Mouse (Mus musculus) lung, postnatal 0 days (tissue): ENCODE results near the gene Ninj1. TPM values are rescaled to one million over a fixed set of nuclear protein-coding genes. Genes with fewer than 3 reads are reported as not detected.

Experiments used
- ATAC-seq: fragments of 200-750 bp; cut with Nextera tagmentation; 2 replicates; pipeline ENCODE4 v1.8.0; 2017; ENCODE audit warnings: moderate library complexity
- DNase-seq: peaks from one replicate; pipeline ENCODE4 v3.0.0-alpha.2; 2016; ENCODE audit warnings: low spot score
- H3K27ac ChIP-seq: fragments of 300-500 bp; sonication (generic); 2 replicates; pipeline ENCODE4 v1.5.1; 2014; ENCODE audit warnings: antibody characterized with exemption, mild to moderate bottlenecking, low read length, mixed read lengths
- H3K27me3 ChIP-seq: fragments of 300-500 bp; sonication (generic); replicated peaks from 2 replicates; pipeline ENCODE4 v1.6.1; 2014; ENCODE audit warnings: low read length, mixed read lengths; ENCODE audit not compliant: insufficient read depth
- H3K36me3 ChIP-seq: fragments of 300-500 bp; sonication (generic); 2 replicates; pipeline ENCODE4 v1.6.1; 2014; ENCODE audit warnings: low read length, mixed read lengths; ENCODE audit not compliant: insufficient read depth
- H3K4me1 ChIP-seq: fragments of 300-500 bp; sonication (generic); 2 replicates; pipeline ENCODE4 v1.6.1; 2014; ENCODE audit warnings: antibody characterized with exemption, low read depth, low read length, mixed read lengths; ENCODE audit not compliant: insufficient read depth
- H3K4me2 ChIP-seq: fragments of 300-500 bp; sonication (generic); replicated peaks from 2 replicates; pipeline ENCODE4 v1.6.1; 2014; ENCODE audit warnings: low read depth, mild to moderate bottlenecking, low read length, moderate library complexity, mixed read lengths
- H3K4me3 ChIP-seq: fragments of 300-500 bp; sonication (generic); 2 replicates; pipeline ENCODE4 v1.5.1; 2014; ENCODE audit warnings: low read depth, low read length
- H3K9ac ChIP-seq: fragments of 300-500 bp; sonication (generic); replicated peaks from 2 replicates; pipeline ENCODE4 v1.6.1; 2014; ENCODE audit warnings: low read depth, mild to moderate bottlenecking
- H3K9me3 ChIP-seq: fragments of 300-500 bp; sonication (generic); 2 replicates; pipeline ENCODE4 v1.6.1; 2016; ENCODE audit warnings: low read length, mixed read lengths
- CTCF ChIP-seq: IDR thresholded peaks from 2 replicates; pipeline ENCODE4 v1.5.1; 2016; ENCODE audit warnings: antibody characterized with exemption, mild to moderate bottlenecking
- EP300 ChIP-seq: IDR thresholded peaks from 2 replicates; pipeline ENCODE4 v1.6.1; 2016; ENCODE audit warnings: antibody characterized with exemption, mild to moderate bottlenecking, control low read depth
- WGBS: fragments of 180-500 bp; shearing (Covaris S2); extraction: QIAGEN DNeasy Blood & Tissue Kit; methylation state at CpG from one replicate; pipeline ENCODE4 v1.1.7; 2014; 5-methylcytosine and 5-hydroxymethylcytosine counted together
- polyA plus RNA-seq: library from polyadenylated mRNA; unstranded; fragments of >200 nt; fragmentation: Nextera tagmentation; extraction: Ambion mirVana; gene quantifications from 2 replicates; pipeline ENCODE4 v1.2.1, GENCODE M21; 2015

Ninj1 gene
- polyA plus RNA-seq, 1 experiment from 2014 or later: 72.0 TPM

- Histone ChIP-seq H3K9ac (no peak overlapping the region), H3K36me3 (no peaks in the 10 kb centered on the region), H3K4me3 (peak overlapping the region; percentile 54), H3K27ac (no peak overlapping the region), H3K27me3 (peaks cover 33% of the 10 kb centered on the region), H3K9me3 (no peaks in the 10 kb centered on the region), H3K4me1 (peaks cover 3% of the 10 kb centered on the region; the same call in 1 of the 2 replicates), H3K4me2 (peak overlapping the region; percentile 91)
- no peak for DNase-seq
- WGBS: 21% methylated on average over 13 of the region's 17 CpGs
- TF ChIP-seq CTCF: no peak
- no peak for TF ChIP-seq EP300
- no peak for ATAC-seq
These were observed 41.1 kb upstream of the Ninj1 start for GRCm38 (mm10) chr13:49146040-49146697.

GRCm38 (mm10) chr13:49146698-49147006 is 40.6 kb upstream of the Ninj1 start:
- no peak for TF ChIP-seq EP300
- TF ChIP-seq CTCF: no peak
- DNase-seq (no peak), ATAC-seq (no peak)
- Histone ChIP-seq H3K4me2 (peak overlapping the region; percentile 91), H3K9ac (no peak overlapping the region), H3K36me3 (no peaks in the 10 kb centered on the region), H3K27ac (no peak overlapping the region), H3K27me3 (peaks cover 33% of the 10 kb centered on the region), H3K4me3 (peak overlapping the region; percentile 54), H3K4me1 (peaks cover 3% of the 10 kb centered on the region; the same call in 1 of the 2 replicates), H3K9me3 (no peaks in the 10 kb centered on the region)
- WGBS: 3% methylated on average over 19 of the region's 44 CpGs

DNA sequence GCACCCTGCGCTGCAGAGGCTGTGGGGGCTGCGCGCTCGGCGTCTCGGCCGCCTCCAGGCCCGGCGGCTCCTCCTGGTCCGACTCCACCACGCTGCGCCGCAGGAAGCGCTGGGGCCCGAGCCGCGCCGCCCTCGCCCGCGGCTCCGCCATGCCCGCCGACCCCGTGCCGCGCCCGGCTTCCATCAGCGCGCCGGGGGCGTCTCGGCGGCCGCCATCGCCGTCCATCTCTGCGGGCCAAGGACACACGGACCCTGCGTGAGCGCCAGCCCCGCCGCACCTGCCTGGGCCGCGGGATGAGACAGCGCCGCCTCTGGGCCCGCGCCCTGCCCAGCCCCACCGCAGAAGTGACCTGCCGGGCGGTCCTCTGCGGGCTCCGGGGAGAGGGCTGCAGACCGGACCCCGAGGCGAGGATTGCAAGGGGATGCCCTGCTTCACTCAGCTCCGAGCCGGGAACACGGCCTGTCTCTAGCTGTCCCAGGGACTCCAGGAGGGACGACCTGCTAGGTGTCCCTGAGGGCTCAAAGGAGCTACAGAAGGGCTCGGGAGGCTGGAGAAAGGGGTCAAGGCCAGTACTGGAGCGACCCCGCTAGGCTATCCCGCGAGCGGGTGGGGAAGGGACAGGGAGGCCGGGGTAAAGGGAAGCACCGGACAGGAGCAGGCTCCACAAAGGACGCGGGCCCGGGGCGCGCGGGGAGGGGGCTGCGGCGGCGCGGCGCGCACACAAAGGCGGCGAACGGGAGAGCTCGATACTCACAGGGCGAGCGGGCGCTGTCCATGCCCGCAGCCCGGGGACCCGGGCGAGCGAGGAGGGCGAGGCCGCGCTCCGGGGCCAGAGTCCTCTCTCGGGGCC is 40.1 kb upstream of the Ninj1 start:
- DNase-seq: peak; percentile 21

GRCm38 (mm10) chr13:49147858-49148226 is 39.4 kb upstream of the Ninj1 start, which contains the start of gene Wnk2:
Gene Wnk2 (minus strand): TSS chr13:49148014.
- DNase-seq: peak; percentile 68
- H3K27me3 ChIP-seq: peaks cover 33% of the 10 kb centered on the region
- no peak within 1 kb of the TSS for H3K27ac ChIP-seq
- no peaks in the 10 kb centered on the region for H3K36me3 ChIP-seq
- H3K4me1 ChIP-seq: peaks cover 3% of the 10 kb centered on the region; the same call in 1 of the 2 replicates
- H3K9ac ChIP-seq: no peak within 1 kb of the TSS
- peak within 1 kb of the TSS; percentile 54 for H3K4me3 ChIP-seq
- H3K4me2 ChIP-seq: peak within 1 kb of the TSS; percentile 91
- no peaks in the 10 kb centered on the region for H3K9me3 ChIP-seq
- peak; percentile 85 for ATAC-seq
- WGBS: 2% methylated on average over 20 of the region's 43 CpGs
- no peak for TF ChIP-seq CTCF
- TF ChIP-seq EP300: no peak

More for the DNA sequence above, 40.1 kb upstream of the Ninj1 start:
- Histone ChIP-seq H3K9ac (no peak overlapping the region), H3K4me2 (peak overlapping the region; percentile 91), H3K36me3 (no peaks in the 10 kb centered on the region), H3K4me1 (peaks cover 3% of the 10 kb centered on the region; the same call in 1 of the 2 replicates), H3K9me3 (no peaks in the 10 kb centered on the region), H3K4me3 (peak overlapping the region; percentile 54), H3K27ac (no peak overlapping the region), H3K27me3 (peaks cover 33% of the 10 kb centered on the region)
- ATAC-seq: peak; percentile 67
- under 1% methylated on average over 58 of the region's 98 CpGs for WGBS
- TF ChIP-seq CTCF (no peak), EP300 (no peak)

GRCm38 (mm10) chr13:49148687-49149086 is 38.6 kb upstream of the Ninj1 start:
- WGBS: 82% methylated on average over 4 of the region's 4 CpGs
- Histone ChIP-seq H3K9me3 (no peaks in the 10 kb centered on the region), H3K4me2 (no peak overlapping the region), H3K27ac (no peak overlapping the region), H3K27me3 (peaks cover 33% of the 10 kb centered on the region), H3K4me3 (no peak overlapping the region), H3K9ac (no peak overlapping the region), H3K36me3 (no peaks in the 10 kb centered on the region), H3K4me1 (peaks cover 3% of the 10 kb centered on the region; the same call in 1 of the 2 replicates)
- DNase-seq: no peak
- ATAC-seq: no peak
- TF ChIP-seq CTCF: no peak
- no peak for TF ChIP-seq EP300

DNA sequence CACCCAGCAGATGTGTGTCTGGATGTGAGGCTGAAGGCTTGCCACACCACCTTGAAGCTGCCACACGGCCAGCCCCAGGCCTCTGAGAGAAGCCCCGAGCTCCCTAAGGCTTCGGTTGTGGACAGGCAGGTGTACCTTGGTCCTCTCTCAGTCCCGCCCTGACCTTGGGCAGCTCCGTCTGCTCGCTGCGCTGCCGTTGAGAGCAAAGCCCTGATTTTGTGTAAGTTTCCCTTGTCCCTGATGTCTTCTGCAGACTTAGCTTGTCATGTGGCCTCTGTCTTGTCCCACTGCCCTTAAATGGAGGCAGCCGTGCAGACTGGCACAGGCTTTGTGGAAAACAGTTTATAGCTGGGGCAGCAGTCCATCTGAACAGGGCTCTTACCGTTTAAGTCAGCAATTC is 33.3 kb upstream of the Ninj1 start:
- WGBS: 70% methylated on average over 10 of the region's 10 CpGs
- no peak for DNase-seq

More for the DNA sequence above, 33.3 kb upstream of the Ninj1 start:
- Histone ChIP-seq H3K4me3 (no peak overlapping the region), H3K9ac (no peak overlapping the region), H3K4me1 (no peaks in the 10 kb centered on the region), H3K4me2 (no peak overlapping the region), H3K36me3 (no peaks in the 10 kb centered on the region), H3K27ac (no peak overlapping the region), H3K9me3 (no peaks in the 10 kb centered on the region), H3K27me3 (0 out of 2 replicates have a peak, but pooled peaks cover 3% of the 10 kb centered on the region)
- no peak for ATAC-seq
- TF ChIP-seq EP300: no peak
- no peak for TF ChIP-seq CTCF
